Mouse (Mus musculus) left cerebral cortex, adult 9 months (tissue): ENCODE measurements around the gene H2-Q2.
"Not testable (repeated sequence)": the region's sequence is repeated elsewhere in the genome, so short reads cannot be mapped to it uniquely, and the experiment has no call there.

ENCODE experiments used
- DNase-seq, 2 experiments: peaks; one replicate each; pipeline ENCODE4 v3.0.0; 2022; ENCODE audit warnings: low spot score in 2 of 2

H2-Q2 gene

DNA sequence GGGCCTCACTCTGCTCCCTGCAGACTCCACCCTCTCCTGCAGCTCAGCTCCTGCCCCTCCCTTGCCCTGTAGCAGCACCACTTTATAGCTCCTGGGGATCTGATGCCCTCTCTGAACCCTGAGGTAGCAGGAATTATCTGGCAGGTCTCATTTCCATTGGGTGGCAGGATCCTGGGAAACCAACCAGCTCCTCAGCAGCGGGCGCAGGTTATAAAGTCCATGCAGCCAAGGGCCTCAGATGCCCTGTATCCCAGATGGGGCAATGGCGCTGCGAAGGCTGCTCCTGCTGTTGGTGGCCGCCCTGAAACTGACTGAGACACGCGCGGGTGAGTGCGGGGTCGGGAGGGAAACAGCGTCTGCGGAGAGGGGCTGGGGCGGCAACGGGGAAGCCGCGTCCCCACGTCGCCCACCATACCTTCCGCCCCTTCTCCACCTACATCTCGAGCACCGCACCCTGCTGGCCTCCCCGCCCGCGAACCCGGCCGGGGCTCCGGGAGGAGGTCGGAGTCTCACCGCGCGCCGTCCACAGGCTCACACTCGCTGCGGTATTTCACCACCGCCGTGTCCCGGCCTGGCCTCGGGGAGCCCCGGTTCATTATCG, at the start of gene H2-Q2:
H2-Q2 (plus strand) TSS at position 172 of the 601 bp plus-strand sequence.
- DNase-seq, result no peak

DNA sequence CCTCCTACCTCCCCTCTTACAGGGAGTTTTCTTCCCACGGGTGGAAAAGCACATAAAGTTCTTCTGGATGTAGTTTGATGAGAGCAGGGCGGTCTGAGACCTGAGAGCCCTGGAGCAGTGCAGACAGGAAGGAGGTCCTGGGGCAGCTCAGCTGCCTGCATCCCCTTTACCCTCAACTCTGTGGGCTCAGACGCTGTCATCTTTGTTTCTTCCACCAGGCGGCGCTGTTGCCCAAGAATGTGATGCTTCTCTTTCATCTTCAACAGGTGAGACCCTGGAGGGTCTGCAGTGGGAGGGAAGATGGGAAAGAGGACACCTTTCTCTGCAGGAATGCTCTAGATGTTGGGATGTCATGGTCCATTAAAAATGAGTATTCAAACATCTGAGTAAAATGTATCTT, 46.2 kb upstream of the H2-Q2 start:
- DNase-seq, result peak in 1 of 2 experiments; percentile 56

DNA sequence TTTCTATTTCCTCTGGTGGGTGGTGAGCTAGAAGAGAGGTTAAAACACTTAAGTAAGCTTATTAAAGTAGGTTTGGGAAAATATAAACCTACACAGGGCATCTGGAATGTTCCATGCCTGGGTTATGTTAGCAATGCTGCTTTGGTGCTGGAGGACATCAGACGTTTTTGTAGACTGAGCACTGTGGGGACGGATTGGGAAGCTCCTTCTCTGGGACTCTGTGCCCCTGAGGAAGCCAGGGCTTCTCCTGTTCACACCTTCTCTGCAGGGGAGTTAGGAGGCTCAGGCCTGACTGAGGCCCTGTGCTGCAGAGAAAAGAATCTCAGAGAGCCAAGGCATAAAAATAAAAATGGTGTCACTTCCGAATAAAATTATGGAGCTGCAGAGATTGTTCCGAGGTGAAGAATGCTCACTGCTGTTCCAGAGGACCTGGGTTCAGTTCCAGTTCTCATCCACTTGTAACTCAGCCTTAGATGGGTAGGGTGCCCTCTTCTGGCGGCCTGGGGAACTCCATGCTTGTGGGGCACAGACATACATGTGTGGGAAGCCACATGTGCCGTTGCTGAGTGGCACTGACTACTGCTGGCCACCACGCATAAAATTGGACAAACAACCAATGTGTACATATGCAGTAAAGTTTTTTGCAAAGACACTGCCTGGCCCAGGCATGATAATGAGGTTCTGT, 41.6 kb upstream of the H2-Q2 start:
- not testable (repeated sequence) for DNase-seq

DNA sequence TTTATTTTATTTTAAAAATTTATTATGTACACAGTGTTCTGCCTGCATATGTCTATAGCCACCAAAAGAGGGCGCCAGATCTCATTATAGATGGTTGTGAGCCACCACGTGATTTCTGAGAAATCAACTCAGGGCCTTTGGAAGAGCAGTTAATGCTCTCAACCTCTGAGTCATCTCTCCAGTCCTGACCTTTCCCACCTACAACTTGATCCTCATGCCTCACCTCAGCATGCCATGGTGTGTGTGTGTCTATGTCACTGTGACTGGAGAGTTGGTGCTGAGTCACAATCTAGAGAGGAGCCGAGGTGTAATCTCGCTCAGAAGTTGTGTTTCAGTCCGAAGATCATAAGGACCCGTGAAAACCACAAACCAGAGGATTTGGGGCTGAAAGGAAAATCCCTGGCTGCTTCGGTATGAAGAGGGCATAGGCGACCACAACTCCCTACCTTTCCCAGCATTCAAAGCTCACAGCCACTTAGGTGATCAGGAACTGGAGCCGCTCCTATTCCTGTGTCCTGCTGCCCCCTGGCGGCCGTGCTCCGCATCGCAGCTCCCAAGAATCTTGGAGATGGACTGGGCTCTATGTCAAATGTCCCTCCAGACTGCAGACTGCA, 40.3 kb upstream of the H2-Q2 start:
- peak in 1 of 2 experiments; percentile 89 for DNase-seq

DNA sequence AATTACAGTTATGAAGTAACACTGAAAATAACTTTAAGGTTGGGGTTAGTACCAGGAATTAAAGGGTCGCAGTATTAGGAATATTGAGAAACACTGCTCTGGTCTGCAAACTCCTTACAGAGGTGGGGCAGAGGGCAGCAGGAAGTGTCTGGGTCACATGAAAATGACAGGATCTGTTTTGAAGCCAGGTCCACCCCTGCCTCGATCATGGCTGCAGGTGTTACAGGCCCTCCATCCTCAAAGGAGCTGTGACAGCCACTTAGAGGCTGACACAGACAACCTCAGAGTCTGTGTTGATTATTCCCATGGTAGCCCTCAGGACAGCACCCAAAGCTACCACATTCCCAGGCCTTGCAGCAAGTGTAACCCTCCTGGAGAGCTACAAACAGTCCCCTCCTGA, 38.8 kb upstream of the H2-Q2 start:
- no peak for DNase-seq

DNA sequence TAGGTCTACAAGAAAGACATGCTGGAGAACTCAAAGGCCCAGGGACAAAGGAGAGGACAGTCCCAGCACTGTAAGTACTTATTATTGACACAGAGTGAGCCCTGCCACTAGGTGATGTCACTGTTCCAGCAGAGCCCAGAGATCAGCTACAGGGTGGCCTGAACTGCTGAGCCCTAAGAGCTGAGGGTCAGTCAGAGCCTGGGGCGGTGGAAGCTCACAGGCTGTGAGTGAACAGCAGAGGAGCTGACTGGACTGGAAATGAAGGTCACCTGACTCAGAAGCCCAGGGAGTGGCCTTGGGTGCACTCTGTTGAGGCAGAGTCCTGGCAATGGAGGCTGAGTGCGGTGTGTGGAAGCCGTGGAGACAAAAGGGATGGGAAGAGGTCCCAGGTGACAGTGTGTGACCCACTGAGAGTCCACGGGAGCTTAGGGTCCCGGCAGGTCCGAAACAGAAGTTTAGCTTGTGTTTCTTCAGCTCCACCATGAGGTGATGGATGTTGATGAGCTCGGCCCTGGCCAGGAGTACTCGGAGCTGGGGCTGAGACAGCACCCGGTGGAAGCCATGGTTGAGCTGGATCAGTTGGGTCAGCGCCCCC, 38.2 kb upstream of the H2-Q2 start:
- no peak for DNase-seq

DNA sequence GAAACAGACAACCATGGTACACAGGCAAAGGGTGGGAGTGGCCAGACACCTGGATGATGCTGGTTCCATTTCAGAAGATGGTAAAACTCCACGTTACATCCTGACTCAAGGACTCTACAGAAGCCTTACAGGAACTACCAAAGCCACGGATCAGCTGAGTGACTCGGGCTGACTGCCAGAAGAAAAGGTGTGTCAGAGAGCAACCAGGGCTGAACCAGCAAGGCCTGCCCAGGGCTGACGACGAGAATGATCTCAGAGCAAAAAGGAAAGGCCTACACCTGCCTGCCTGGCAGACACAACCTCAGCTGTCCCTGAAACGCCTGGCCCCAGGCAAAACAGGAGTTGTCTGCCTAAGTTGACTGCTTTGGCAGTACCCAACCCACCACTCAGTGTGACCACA, 37.6 kb upstream of the H2-Q2 start:
- no peak for DNase-seq

DNA sequence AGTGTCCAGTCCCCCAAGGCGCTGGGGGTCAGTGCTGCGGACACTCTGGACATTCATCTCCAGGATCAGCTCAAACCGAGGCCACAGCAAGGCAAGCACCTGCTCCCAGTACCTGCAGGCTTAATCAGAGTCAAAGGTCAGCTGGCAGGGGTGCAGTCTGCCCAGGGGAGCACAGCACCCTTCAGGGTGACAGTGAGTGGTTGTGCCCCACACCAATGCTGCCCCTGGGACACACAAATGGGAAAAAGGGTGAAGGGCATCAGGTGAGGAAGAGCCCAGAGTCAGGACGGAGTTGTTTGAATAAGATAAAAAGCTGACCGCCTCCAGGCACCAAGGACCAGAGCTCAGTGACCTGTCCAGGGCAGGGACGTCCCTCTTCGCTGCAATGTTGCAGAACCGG, 37.1 kb upstream of the H2-Q2 start:
- DNase-seq, result not testable (repeated sequence)

DNA sequence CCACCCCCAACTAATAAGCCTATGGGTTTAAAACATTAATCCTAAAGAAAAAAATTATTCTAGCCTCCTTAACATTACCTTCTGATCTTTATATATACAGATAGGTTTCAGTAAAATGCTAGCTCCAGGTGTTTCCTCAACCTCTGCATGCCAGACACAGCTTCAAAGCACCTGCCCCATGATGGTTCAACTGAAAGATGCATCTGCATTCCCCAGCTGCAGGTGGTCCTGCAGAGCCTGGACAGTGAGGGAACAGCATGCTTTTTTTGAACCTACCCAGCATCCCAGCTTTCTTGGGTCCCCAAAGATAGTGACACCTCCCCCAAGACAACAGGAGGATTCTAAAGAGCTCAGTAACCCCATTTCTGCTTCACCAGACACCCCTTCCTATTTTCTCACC, 23.4 kb upstream of the H2-Q2 start:
- DNase-seq, result no peak

DNA sequence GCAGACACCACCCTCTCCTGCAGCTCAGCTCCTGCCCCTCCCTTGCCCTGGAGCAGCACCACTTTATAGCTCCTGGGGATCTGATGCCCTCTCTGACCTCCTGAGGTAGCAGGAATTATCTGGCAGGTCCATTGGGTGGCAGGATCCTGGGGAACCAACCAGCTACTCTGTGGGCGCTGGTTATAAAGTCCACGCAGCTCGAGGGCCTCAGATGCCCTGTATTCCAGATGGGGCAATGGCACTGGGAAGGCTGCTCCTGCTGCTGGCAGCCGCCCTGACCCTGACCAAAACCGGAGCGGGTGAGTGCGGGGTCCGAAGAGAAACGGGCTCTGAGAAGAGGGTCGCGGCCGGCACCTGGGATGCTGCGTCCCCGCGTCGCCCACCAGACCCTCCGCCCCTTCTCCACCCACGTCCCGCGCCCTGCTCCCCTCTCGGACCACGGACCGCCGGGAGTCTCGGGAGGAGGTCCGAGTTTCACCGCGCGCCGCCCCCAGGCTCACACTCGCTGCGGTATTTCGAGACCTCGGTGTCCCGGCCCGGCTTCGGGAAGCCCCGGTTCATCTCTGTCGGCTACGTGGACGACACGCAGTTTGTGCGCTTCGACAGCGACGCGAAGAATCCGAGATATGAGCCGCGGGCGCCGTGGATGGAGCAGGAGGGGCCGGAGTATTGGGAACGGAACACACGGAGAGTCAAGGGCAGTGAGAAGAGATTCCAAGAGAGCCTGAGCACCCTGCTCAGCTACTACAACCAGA, 21.5 kb upstream of the H2-Q2 start, which contains the start of gene H2-Q1:
H2-Q1 (plus strand) TSS at position 79 of the 755 bp plus-strand sequence.
- DNase-seq, result no peak

DNA sequence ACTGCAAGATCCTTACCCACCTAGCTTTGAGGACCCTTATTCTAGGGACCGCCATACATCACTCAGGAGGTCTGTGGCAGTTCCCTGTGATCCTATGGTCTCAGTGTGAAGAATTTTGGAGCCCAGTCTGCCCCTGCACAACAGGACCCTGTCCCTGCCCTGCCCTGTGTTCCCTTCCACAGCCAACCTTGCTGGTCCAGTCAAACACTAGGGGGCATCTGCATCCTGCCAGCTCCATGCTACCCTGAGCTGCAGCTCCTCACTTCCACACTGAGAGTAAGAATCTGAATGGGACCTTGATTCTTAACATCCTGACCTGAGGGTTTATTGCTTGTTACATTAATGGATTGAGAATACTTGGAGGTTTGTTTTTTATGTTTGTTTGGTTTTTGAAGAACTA, 16.9 kb upstream of the H2-Q2 start:
- not testable (repeated sequence) for DNase-seq

DNA sequence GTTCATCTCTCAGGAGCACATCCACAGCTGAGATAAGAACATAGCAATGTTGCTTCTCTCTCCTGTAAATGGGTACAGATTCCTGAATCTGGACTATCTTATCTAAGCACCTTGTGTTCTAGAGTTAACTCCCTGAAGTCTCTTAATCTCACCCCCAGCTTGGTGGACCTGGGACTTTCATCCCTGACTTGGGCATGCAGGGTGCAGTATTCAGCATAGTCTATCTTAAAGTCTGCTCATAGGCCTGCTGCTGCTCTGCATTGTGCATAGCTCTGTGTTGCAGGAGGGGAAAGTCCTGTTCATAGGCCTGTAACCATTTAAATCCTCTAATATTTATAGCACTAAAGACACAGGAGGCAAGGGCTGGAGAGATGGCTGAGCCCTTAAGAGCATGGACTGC, 16.0 kb upstream of the H2-Q2 start:
- not testable (repeated sequence) for DNase-seq

DNA sequence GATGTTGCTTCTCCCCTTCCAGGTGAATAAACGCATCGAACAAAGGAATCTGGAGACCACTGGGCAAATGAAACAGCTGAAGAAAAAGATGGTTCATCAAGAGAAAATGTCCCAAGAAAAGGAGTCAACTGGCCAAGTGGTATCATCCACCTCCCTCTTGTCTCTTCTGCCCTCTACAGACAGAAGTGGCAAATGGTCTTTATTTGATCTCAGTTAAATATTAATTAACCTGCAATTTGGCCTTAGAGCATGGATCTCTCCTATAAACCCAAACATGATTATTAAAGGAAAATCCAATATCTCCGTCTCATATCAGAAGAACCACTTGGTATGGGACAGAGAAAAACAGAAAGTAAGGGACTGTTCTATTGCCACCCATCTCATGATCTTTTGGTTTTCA, 12.3 kb upstream of the H2-Q2 start:
- not testable (repeated sequence) for DNase-seq

DNA sequence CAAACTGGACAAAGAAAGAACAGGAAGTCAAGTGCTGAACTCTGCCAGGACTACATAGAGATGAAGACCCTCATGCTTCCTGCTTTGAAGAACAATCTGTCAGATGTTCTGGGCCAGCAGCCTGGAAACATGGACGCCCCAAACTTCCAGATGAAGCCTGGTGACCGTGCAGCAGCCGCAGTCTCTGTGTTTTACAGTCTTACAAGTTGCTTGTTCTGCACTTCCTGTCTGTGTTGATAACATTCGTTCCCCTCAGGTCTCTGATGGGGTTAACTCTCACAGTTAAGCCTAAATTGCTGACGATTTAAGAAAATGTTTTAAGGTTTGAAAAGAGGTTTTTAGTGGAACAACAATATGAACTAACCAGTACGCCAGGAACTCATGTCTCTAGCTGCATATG, 10.5 kb upstream of the H2-Q2 start:
- not testable (repeated sequence) for DNase-seq

DNA sequence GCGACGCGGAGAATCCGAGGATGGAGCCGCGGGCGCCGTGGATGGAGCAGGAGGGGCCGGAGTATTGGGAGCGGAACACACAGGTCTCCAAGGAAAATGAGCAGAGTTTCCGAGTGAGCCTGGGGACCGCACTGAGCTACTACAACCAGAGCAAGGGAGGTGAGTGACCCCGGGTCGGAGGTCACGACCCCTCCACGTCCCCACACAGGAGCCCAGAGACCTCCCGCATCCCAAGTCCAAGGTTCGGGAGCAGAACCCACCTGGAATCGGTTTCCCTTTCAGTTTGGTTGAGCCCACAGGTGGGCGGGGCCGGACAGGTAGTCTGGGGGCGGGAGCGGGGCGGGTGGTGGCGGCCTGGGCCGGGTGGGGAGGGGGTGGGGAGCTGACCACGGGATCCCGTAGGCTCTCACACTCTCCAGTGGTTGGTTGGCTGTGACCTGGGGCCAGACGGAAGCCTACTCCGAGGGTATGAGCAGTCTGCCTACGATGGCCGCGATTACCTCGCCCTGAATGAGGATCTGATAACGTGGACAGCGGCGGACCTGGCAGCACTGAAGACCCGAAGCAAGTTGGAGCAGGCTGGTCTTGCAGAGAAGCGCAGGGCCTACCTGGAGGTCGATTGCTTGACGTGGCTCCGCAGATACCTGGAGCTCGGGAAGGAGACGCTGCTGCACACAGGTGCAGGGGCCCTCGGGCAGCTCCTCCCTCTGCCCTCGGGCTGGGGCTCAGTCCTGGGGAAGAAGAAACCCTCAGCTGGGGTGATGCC, 852 bp downstream of the H2-Q2 start:
- no peak for DNase-seq

DNA sequence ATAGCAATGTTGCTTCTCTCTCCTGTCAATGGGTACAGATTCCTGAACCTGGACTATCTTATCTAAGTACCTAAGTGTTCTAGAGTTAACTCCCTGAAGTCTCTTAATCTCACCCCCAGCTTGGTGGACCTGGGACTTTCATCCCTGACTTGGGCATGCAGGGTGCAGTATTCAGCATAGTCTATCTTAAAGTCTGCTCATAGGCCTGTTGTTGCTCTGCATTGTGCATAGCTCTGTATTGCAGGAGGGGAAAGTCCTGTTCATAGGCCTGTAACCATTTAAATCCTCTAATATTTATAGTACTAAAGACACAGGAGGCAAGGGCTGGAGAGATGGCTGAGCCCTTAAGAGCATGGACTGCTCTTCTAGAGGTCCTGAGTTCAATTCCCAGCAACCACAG, 5.6 kb downstream of the H2-Q2 start:
- DNase-seq, result not testable (repeated sequence)

DNA sequence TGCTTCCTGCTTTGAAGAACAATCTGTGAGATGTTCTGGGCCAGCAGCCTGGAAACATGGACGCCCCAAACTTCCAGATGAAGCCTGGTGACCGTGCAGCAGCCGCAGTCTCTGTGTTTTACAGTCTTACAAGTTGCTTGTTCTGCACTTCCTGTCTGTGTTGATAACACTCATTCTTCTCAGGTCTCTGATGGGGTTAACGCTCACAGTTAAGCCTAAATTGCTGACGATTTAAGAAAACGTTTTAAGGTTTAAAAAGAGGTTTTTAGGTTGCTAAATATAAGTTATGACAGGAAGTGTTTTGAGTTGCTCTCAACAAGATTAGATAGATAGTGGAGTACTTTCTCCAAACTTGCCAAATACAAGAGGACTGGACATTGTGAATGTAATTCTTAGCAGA, 11.2 kb downstream of the H2-Q2 start:
- DNase-seq, result not testable (repeated sequence)

DNA sequence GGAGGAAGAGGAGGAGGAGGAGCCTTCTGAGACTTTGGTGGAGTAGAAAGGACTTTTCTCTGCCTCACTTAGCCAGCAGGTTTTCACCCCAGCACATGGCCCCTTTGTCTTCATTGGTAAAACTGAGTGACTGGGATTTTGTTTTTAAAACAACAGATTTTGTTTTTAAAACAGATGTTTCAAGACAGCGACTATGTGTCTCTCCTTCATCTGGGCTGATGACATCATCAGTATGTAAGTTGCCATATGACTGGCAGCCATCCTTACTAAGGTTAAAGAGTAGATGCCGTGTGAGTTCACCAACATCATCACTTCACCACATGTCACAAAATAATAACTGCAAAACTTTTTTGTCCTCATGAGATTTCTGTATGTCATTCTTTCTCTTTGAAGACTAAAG, 12.0 kb downstream of the H2-Q2 start:
- no peak for DNase-seq

DNA sequence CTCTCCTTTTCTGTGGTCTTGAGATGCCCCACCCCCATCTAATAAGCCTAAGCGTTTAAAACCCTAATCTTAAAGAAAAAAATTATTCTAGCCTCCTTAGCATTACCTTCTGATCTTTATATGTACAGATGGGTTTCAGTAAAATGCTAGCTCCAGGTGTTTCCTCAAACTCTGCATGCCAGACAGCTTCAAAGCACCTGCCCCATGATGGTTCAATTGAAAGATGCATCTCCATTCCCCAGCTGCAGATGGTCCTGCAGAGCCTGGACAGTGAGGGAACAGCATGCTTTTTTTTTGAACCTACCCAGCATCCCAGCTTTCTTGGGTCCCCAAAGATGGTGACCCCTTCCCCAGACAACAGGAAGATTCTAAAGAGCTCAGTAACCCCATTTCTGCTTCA, 15.0 kb downstream of the H2-Q2 start:
- DNase-seq, result no peak

DNA sequence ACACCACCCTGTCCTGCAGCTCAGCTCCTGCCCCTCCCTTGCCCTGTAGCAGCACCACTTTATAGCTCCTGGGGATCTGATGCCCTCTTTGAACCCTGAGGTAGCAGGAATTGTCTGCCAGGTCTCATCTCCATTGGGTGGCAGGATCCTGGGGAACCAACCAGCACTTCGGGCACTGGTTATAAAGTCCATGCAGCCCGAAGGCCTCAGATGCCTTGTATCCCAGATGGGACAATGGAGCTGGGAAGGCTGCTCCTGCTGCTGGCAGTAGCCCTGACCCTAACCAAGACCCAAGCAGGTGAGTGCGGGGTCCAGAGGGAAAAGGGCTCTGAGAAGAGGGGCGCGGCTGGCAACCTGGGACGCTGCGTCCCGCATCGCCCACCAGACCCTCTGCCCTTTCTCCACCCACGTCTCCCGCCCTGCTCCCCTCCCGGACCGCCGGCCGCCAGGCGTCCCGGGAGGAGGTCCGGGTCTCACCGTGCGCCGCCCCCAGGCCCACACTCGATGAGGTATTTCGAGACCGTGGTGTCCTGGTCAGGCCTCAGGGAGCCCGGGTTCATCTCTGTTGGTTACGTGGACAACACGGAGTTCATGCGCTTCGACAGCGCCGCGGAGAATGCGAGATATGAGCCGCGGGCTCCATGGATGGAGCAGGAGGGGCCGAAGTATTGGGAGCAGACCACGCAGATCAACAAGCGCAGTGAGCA, 16.9 kb downstream of the H2-Q2 start:
- no peak for DNase-seq

DNA sequence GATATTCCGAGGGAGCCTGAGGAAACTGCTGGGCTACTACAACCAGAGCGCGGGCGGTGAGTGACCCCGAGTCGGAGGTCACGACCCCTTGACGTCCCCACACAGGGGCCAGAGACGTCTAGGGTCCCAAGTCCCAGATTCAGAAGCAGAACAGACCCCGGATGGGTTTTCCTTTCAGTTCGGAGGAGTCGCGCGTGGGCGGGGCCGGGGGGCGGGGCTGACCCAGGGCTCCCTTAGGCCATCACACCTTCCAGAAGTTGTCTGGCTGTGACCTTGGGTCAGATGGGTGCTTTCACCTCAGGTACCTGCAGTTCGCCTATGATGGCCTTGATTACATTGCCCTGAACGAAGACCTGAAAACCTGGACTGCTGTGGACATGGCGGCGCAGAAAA, 17.4 kb downstream of the H2-Q2 start:
- DNase-seq, result no peak
